Mouse (Mus musculus): ENCODE measurements at regions not wholly inside any gene's neighbourhood (a gene's known extent, or its start where the extent isn't known, plus 50 kb on each side); places are given as distances from the start of the nearest gene placed in this dataset.

DNA sequence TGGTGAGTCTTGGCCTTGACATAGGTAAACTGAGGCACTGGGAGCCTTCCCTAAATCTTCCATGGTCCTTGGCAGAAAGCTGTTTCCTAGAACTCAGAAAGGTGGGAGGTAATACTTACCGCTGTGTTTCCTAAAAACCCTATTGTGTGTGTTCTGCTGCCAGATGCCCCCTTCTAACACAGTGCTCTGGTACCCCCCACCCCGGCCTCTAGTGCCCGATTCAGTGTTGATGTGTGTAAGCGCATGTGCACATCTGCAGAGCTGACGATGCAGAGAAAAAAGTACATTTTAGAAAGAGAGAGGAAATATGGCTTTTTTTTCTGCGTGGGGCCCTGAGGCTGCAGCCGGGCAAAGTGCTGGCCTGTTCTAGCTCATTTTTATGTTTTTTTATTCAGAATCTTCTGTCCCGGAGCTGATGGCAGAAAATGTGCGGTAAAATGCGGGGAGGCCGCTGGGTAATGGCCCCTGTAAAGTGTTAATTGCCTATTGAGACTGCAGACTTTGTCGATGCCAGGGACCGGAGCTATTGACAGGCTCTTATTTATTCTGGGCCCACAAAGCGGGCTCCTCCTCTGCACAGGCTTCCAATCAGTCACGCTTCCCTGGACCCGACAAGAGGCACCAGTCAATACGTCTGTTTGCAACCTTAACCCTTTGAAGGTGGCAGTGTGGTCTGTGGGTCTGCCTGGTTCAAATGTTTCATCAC lies 208.0 kb downstream of the Dhx35 start:
- Histone ChIP-seq H3K36me3 (ENCODE audit: control insufficient read depth, insufficient read depth, low read length) (no peaks in the 10 kb centered on the region), H3K27me3 (ENCODE audit: control insufficient read depth, insufficient read depth, low read length) (no peaks in the 10 kb centered on the region), H3K4me2 (replicated peaks; ENCODE audit: low read depth, low read length) (no peak overlapping the region), H3K9ac (replicated peaks; ENCODE audit: low read depth, low read length) (no peak overlapping the region), H3K4me1 (ENCODE audit: control insufficient read depth, insufficient read depth, low read length) (no peaks in the 10 kb centered on the region), H3K9me3 (ENCODE audit: control insufficient read depth, low read depth, low read length) (no peaks in the 10 kb centered on the region), H3K4me3 (ENCODE audit: low read depth, low read length) (no peak overlapping the region), H3K27ac (ENCODE audit: low read length) (no peak overlapping the region)
- ATAC-seq (ENCODE audit: insufficient number of reproducible peaks, insufficient read depth, low FRiP score, low read depth): no peak
- 42% methylated on average over 17 of the region's 17 CpGs for WGBS

DNA sequence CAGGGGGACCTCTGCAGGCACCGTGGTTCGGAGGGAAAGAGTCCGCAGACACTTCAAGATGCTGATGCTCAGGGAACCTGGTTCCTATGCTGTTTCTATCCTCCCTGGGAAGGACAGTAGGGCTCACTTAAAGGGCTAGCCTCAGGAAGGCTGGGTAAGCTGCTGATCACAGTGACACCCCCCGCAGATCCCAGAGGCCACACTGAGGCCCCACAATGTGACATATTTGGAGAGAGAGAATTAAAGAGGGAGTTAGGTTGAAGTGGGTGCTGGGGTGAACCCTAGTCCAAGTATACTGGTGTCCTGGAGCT lies 208.5 kb downstream of the Dhx35 start:
- 67% methylated on average over 4 of the region's 4 CpGs for WGBS
- no peaks in the 10 kb centered on the region for H3K4me1 ChIP-seq (ENCODE audit: control insufficient read depth, insufficient read depth, low read length)
- no peak for ATAC-seq (ENCODE audit: insufficient number of reproducible peaks, insufficient read depth, low FRiP score, low read depth)
- H3K36me3 ChIP-seq (ENCODE audit: control insufficient read depth, insufficient read depth, low read length): no peaks in the 10 kb centered on the region
- H3K27me3 ChIP-seq (ENCODE audit: control insufficient read depth, insufficient read depth, low read length): no peaks in the 10 kb centered on the region
- no peak overlapping the region for H3K27ac ChIP-seq (ENCODE audit: low read length)
- H3K4me2 ChIP-seq (replicated peaks; ENCODE audit: low read depth, low read length): no peak overlapping the region
- H3K9ac ChIP-seq (replicated peaks; ENCODE audit: low read depth, low read length): no peak overlapping the region
- no peak overlapping the region for H3K4me3 ChIP-seq (ENCODE audit: low read depth, low read length)
- no peaks in the 10 kb centered on the region for H3K9me3 ChIP-seq (ENCODE audit: control insufficient read depth, low read depth, low read length)

DNA sequence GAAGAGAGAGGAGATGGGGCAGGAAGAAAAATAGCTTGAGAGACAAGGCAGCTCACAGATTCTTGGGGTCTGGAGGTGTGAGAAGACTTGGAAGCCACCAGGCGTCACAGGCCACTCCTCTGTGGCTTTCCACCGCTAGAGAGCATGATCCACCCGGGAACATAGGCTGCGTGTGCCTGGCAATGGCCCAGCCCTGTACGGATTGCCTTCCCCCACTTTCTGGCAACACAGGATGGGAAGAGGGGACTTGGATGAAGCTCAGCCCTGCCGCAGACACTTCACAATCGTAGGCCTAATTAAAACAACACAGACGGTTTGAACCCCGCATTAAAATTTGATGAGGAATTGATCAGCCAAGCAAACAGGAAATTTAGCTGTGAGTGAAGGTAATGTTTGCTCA lies 209.8 kb downstream of the Dhx35 start:
- H3K4me1 ChIP-seq (ENCODE audit: control insufficient read depth, insufficient read depth, low read length): no peaks in the 10 kb centered on the region
- no peak for ATAC-seq (ENCODE audit: insufficient number of reproducible peaks, insufficient read depth, low FRiP score, low read depth)
- H3K27ac ChIP-seq (ENCODE audit: low read length): no peak overlapping the region
- H3K9ac ChIP-seq (replicated peaks; ENCODE audit: low read depth, low read length): no peak overlapping the region
- H3K4me3 ChIP-seq (ENCODE audit: low read depth, low read length): no peak overlapping the region
- H3K9me3 ChIP-seq (ENCODE audit: control insufficient read depth, low read depth, low read length): no peaks in the 10 kb centered on the region
- H3K36me3 ChIP-seq (ENCODE audit: control insufficient read depth, insufficient read depth, low read length): no peaks in the 10 kb centered on the region
- no peaks in the 10 kb centered on the region for H3K27me3 ChIP-seq (ENCODE audit: control insufficient read depth, insufficient read depth, low read length)
- H3K4me2 ChIP-seq (replicated peaks; ENCODE audit: low read depth, low read length): no peak overlapping the region
- WGBS: 64% methylated on average over 9 of the region's 9 CpGs

DNA sequence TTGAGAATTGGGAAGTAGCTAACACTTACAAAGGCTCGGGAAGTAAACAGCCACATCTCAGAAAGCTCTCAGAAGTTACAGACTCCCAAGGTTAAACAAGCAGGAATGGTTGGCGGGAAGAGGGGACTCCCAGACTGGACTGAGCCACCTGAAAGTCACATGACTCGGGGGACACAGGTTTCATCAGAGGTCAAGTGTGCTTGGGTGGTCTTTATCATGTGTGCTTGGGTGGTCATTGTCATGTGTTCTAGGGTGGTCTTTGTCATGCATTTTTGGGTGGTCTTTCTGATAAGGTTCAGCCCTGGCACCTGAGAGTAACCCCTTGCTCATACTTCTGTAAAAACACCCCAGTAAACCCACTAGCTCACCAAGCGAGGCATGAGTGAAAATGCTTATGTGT lies 218.1 kb downstream of the Dhx35 start:
- 75% methylated on average over 4 of the region's 4 CpGs for WGBS
- Histone ChIP-seq H3K9ac (replicated peaks; ENCODE audit: low read depth, low read length) (no peak overlapping the region), H3K36me3 (ENCODE audit: control insufficient read depth, insufficient read depth, low read length) (no peaks in the 10 kb centered on the region), H3K4me2 (replicated peaks; ENCODE audit: low read depth, low read length) (no peak overlapping the region), H3K4me1 (ENCODE audit: control insufficient read depth, insufficient read depth, low read length) (no peaks in the 10 kb centered on the region), H3K9me3 (ENCODE audit: control insufficient read depth, low read depth, low read length) (no peaks in the 10 kb centered on the region), H3K27me3 (ENCODE audit: control insufficient read depth, insufficient read depth, low read length) (no peaks in the 10 kb centered on the region), H3K4me3 (ENCODE audit: low read depth, low read length) (no peak overlapping the region), H3K27ac (ENCODE audit: low read length) (no peak overlapping the region)
- no peak for ATAC-seq (ENCODE audit: insufficient number of reproducible peaks, insufficient read depth, low FRiP score, low read depth)

DNA sequence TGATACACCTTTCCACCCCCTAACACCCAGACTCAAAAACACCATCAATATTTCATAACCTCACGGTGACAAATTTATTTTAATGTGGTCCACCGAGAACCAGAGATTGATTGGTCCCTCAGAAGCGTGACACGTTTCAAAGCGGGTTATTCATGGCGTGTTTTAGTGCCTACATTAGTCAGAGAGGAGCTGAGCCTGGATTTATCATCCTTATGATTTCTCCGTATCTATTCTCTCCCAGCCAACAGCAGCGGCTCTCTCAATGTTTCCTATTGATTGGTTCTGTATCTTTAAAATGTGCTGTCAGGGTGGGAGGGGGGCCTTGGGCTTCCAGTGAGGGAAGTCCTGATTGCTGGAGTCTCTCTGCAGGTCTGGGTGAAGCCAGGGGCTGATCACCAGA lies 219.9 kb downstream of the Dhx35 start:
- 71% methylated on average over 8 of the region's 8 CpGs for WGBS
- Histone ChIP-seq H3K9ac (replicated peaks; ENCODE audit: low read depth, low read length) (no peak overlapping the region), H3K36me3 (ENCODE audit: control insufficient read depth, insufficient read depth, low read length) (no peaks in the 10 kb centered on the region), H3K27me3 (ENCODE audit: control insufficient read depth, insufficient read depth, low read length) (no peaks in the 10 kb centered on the region), H3K4me3 (ENCODE audit: low read depth, low read length) (no peak overlapping the region), H3K4me1 (ENCODE audit: control insufficient read depth, insufficient read depth, low read length) (no peaks in the 10 kb centered on the region), H3K9me3 (ENCODE audit: control insufficient read depth, low read depth, low read length) (no peaks in the 10 kb centered on the region), H3K4me2 (replicated peaks; ENCODE audit: low read depth, low read length) (no peak overlapping the region), H3K27ac (ENCODE audit: low read length) (no peak overlapping the region)
- no peak for ATAC-seq (ENCODE audit: insufficient number of reproducible peaks, insufficient read depth, low FRiP score, low read depth)

DNA sequence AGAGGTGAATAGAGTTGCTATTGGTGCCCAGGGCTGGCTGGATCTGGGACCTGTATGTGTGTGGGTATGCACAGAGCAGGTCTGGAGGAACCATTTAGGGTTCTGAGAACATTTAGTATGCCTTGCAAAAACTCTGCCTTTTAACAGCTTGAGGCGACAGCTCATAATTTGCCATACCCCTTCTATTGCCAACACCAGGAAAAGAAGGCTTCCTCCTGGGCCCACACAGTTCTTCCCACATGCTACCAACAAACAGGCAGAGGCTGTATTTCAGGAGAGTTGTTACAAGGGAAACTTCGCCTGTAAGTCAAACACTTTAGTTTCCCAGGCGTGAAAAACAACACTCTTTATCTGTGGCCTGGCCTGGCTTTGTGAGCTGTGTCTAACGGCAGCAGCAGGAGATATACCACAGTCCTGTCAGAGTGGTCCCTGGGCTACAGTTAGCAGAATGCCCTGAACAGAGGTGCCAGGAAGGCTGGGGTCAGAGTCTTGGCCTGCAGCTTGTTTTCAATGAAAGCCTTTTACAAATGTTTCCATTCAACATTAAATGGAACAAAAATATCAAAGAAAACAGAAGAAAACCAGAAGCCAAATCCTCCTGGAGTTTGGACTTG lies 225.4 kb downstream of the Dhx35 start:
- Histone ChIP-seq H3K4me1 (ENCODE audit: control insufficient read depth, insufficient read depth, low read length) (no peaks in the 10 kb centered on the region), H3K27ac (ENCODE audit: low read length) (no peak overlapping the region), H3K4me3 (ENCODE audit: low read depth, low read length) (no peak overlapping the region), H3K9me3 (ENCODE audit: control insufficient read depth, low read depth, low read length) (no peaks in the 10 kb centered on the region), H3K9ac (replicated peaks; ENCODE audit: low read depth, low read length) (no peak overlapping the region), H3K4me2 (replicated peaks; ENCODE audit: low read depth, low read length) (no peak overlapping the region), H3K36me3 (ENCODE audit: control insufficient read depth, insufficient read depth, low read length) (no peaks in the 10 kb centered on the region), H3K27me3 (ENCODE audit: control insufficient read depth, insufficient read depth, low read length) (no peaks in the 10 kb centered on the region)
- WGBS: 46% methylated on average over 4 of the region's 4 CpGs
- ATAC-seq (ENCODE audit: insufficient number of reproducible peaks, insufficient read depth, low FRiP score, low read depth): no peak

DNA sequence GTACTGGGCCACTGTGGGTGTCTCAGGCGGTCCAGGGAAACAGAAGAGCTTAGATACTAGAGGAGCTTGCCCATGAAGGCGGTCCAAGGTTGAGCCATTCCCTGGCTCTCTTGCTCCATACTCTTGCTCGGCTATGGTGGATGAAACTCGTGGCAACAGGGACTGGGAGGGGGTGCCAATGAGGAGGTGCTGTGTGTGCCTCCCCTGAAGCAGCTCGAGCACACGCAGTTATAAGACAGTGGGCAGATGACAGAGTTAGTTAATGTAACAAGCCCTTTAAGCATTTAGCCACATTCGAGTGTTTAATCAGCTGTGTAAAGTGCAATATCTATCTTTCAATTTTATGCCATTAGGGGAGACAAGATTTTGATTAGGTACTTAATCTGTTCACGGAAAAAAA lies 237.5 kb downstream of the Dhx35 start:
- Histone ChIP-seq H3K36me3 (ENCODE audit: control insufficient read depth, insufficient read depth, low read length) (no peaks in the 10 kb centered on the region), H3K9ac (replicated peaks; ENCODE audit: low read depth, low read length) (no peak overlapping the region), H3K4me3 (ENCODE audit: low read depth, low read length) (no peak overlapping the region), H3K4me1 (ENCODE audit: control insufficient read depth, insufficient read depth, low read length) (no peaks in the 10 kb centered on the region), H3K4me2 (replicated peaks; ENCODE audit: low read depth, low read length) (no peak overlapping the region), H3K27me3 (ENCODE audit: control insufficient read depth, insufficient read depth, low read length) (no peaks in the 10 kb centered on the region), H3K27ac (ENCODE audit: low read length) (no peak overlapping the region), H3K9me3 (ENCODE audit: control insufficient read depth, low read depth, low read length) (no peaks in the 10 kb centered on the region)
- WGBS: 68% methylated on average over 8 of the region's 8 CpGs
- no peak for ATAC-seq (ENCODE audit: insufficient number of reproducible peaks, insufficient read depth, low FRiP score, low read depth)

DNA sequence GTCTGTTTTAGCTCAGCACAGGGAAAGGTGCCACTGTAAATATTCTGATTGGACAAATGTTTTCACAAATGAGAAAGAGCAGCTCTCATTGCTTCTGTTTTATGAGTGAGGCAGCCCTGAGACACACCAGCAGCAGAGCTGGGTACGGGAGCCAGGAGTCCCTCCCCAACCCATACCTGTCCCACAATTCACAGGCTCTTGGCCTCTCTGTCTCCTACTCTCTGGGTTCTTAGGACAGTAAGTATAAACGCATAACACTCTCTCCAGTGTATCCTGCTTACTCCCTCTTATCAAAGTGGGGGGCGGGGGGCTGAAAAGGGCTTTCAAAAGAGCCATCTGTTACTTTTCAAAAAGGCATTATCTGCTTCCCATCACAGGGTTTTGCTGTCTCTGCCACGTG lies 245.3 kb downstream of the Dhx35 start:
- no peaks in the 10 kb centered on the region for H3K27me3 ChIP-seq (ENCODE audit: control insufficient read depth, insufficient read depth, low read length)
- H3K9ac ChIP-seq (replicated peaks; ENCODE audit: low read depth, low read length): no peak overlapping the region
- H3K4me1 ChIP-seq (ENCODE audit: control insufficient read depth, insufficient read depth, low read length): no peaks in the 10 kb centered on the region
- no peak overlapping the region for H3K4me3 ChIP-seq (ENCODE audit: low read depth, low read length)
- no peak overlapping the region for H3K4me2 ChIP-seq (replicated peaks; ENCODE audit: low read depth, low read length)
- H3K36me3 ChIP-seq (ENCODE audit: control insufficient read depth, insufficient read depth, low read length): no peaks in the 10 kb centered on the region
- 33% methylated on average over 4 of the region's 4 CpGs for WGBS
- ATAC-seq (ENCODE audit: insufficient number of reproducible peaks, insufficient read depth, low FRiP score, low read depth): no peak
- no peaks in the 10 kb centered on the region for H3K9me3 ChIP-seq (ENCODE audit: control insufficient read depth, low read depth, low read length)
- no peak overlapping the region for H3K27ac ChIP-seq (ENCODE audit: low read length)

DNA sequence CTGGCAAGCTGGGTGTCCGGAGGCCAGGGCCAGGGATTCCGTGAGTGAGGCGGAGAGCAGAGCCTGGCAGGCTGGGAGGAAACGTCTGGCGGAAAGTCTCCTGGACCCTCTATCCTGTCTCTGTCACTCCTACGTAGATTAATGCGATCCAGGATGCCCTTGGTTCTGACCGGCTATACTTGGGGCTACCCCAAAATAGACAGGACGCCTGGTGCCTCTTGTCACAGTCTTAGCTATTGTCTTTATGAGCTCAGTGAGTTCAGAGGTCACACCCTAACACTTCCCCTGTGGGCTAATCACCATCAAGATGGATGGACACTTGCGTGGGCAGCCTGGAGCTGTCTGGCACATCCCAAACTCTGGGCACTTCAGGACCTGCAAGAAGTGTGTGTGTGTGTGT lies 258.9 kb downstream of the Dhx35 start:
- Histone ChIP-seq H3K9me3 (ENCODE audit: control insufficient read depth, low read depth, low read length) (no peaks in the 10 kb centered on the region), H3K9ac (replicated peaks; ENCODE audit: low read depth, low read length) (no peak overlapping the region), H3K4me1 (ENCODE audit: control insufficient read depth, insufficient read depth, low read length) (0 out of 2 replicates have a peak, but pooled peaks cover 2% of the 10 kb centered on the region), H3K27me3 (ENCODE audit: control insufficient read depth, insufficient read depth, low read length) (no peaks in the 10 kb centered on the region), H3K36me3 (ENCODE audit: control insufficient read depth, insufficient read depth, low read length) (no peaks in the 10 kb centered on the region), H3K4me2 (replicated peaks; ENCODE audit: low read depth, low read length) (no peak overlapping the region), H3K27ac (ENCODE audit: low read length) (no peak overlapping the region), H3K4me3 (ENCODE audit: low read depth, low read length) (no peak overlapping the region)
- WGBS: 55% methylated on average over 10 of the region's 10 CpGs
- ATAC-seq (ENCODE audit: insufficient number of reproducible peaks, insufficient read depth, low FRiP score, low read depth): 0 out of 2 replicates have a peak, but pooled peaks have one; percentile 25

All from stomach, embryonic 14.5 days (tissue).